Mouse (Mus musculus) kidney, adult 9 months (tissue): ENCODE measurements around the gene Nav3.
"Not testable (repeated sequence)": the region's sequence is repeated elsewhere in the genome, so short reads cannot be mapped to it uniquely, and the experiment has no call there.

Experiments
- DNase-seq: peaks from one replicate; pipeline ENCODE4 v3.0.0; 2022

The Nav3 gene

DNA sequence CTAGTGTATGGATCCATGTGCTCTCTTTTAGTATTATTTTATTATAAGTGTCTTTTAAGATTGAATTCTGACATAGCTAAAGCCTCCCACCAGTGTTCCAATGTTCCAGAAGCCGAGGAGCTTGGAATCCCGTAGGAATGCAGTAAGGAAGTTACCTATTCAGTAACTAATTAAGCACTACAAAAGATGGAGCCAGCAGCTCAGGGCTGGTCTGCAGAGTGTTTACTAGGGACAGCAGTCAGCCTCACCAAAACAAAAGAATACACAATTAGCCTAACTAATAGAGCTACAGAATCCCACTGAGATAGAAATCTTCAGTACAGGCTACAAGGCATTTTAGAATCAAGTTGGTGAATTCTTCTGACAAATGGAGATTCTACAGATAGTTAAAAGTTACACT lies 431.1 kb downstream of the Nav3 start:
- DNase-seq, result not testable (repeated sequence)

DNA sequence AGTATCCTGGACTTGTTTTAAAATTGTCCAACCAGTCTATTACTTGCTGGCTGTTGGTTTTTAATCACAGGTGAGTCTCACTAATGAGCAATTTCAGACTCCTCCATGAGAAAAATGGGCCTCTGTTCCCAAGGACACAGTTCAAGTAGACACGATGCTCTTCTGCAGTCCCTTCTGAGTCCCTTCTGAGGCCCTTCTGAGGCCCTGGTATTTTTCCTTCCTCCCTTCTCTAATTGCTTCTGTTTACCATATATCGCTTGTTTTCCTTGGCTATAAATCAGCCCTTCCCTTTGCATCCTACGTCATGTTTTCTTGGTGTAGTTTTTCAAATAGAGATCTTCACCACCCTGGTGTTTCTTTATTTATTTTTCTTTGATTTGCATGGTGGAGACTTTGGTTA lies 433.9 kb downstream of the Nav3 start:
- no peak for DNase-seq

- DNase-seq, result no peak
Measured at GRCm38 (mm10) chr10:110019266-110019866, 436.6 kb downstream of the Nav3 start.

- not testable (repeated sequence) for DNase-seq
Measured at GRCm38 (mm10) chr10:110001328-110001727, 454.7 kb downstream of the Nav3 start.

GRCm38 (mm10) chr10:110000755-110001247 lies 455.2 kb downstream of the Nav3 start:
- peak; percentile 44 for DNase-seq

DNA sequence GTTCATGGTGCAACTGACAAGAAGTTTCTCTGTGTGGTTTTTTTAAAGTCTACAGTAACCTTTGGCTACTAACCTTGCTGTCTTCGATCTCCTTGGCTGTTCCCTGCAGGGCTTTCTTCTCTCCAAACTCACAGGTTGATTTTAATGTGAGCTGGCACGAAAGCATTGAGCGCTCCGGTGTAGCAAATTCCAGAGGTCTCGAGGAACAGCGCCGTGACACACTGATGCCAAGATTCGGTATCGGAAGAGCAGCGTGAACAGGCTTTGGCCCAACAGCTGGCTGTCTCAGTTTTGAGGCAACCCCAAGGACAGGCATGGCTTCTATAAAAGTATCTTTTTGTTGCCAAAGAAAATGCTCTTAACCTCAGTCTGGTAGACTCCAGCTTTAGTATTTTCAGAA lies 456.1 kb downstream of the Nav3 start:
- no peak for DNase-seq

DNA sequence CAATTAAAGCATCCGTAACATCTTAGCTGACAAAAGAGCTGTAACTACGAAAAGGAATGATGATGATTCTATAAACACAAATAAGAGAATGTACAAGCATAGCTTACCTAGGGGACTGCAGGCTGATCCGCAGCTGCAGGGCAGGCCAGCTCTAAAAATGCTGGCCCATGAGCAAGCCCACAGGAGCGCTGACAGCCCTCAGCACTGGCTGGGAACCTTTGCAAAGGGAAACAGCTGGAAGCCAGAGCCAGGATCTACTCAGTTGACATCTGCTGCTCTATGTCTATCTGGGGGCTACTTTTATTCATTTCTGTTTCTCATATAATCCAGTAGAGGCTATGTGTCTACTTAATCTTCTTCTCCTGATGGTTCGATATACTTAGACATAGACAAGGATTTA lies 461.7 kb downstream of the Nav3 start:
- no peak for DNase-seq

- no peak for DNase-seq
Measured at GRCm38 (mm10) chr10:109985824-109986485, 470.0 kb downstream of the Nav3 start.

GRCm38 (mm10) chr10:109976351-109976750 lies 479.7 kb downstream of the Nav3 start:
- no peak for DNase-seq

DNA sequence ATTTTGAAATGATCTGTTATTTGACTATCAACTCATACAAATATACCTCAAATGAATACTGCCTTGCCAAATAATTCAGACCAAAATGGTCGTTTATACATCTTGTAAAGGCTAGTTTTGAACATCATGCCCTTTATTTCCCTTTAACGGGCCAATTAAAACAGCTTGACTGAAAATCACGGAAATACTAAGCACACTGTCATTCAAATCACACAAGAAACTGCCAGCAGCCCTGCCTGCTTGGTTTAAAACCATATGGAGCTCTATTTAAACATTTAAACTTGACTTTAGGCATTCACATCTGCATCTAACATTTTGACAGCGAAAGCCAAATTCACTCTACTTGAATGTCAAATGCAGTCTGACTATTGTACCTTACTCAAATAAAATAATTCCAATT lies 481.8 kb downstream of the Nav3 start:
- no peak for DNase-seq

DNA sequence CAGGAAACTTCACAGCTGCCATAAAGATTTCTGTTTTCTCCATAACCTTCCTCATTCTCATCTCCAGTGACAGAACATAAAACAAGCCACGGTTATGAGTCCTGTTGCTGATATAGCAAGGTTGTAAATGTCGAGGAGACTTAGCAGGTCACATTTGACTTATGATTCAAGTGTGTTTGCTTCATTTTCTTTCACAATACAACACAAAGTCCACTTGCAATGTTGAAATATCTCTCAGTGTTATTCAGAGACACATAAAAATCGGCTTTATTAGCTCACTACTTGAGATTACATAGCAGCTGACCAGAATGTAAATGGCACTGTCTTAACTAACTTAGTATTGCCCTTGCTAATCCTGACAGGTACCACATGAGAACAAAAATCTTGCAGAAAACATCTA lies 482.5 kb downstream of the Nav3 start:
- no peak for DNase-seq

GRCm38 (mm10) chr10:109950296-109950695 lies 505.7 kb downstream of the Nav3 start:
- DNase-seq, result no peak

- DNase-seq, result no peak
Measured at GRCm38 (mm10) chr10:109929319-109929622, 526.7 kb downstream of the Nav3 start.

- no peak for DNase-seq
Measured at GRCm38 (mm10) chr10:109928547-109929318, 527.3 kb downstream of the Nav3 start.

DNA sequence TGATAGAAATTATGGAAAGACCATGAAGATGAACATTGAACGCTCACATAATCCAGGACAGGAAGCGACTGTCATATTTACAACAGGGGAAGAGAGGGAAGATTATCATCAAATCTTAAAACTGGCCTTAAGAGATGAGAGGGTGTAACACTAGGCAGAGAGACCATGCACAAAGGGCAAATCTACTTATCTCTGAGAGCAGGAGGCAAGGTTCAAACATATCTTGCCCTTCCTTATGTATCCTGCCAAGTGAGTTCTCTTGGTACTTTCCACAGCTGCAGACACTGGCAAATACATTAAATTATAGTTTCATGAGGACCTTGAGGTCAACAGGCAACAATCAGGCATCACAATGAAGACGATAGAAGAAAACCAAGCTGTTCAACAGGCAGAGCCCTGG lies 529.9 kb downstream of the Nav3 start:
- DNase-seq, result no peak

GRCm38 (mm10) chr10:109924136-109924535 lies 531.9 kb downstream of the Nav3 start:
- DNase-seq, result no peak

- DNase-seq, result no peak
Measured at GRCm38 (mm10) chr10:109921368-109921767, 534.6 kb downstream of the Nav3 start.

DNA sequence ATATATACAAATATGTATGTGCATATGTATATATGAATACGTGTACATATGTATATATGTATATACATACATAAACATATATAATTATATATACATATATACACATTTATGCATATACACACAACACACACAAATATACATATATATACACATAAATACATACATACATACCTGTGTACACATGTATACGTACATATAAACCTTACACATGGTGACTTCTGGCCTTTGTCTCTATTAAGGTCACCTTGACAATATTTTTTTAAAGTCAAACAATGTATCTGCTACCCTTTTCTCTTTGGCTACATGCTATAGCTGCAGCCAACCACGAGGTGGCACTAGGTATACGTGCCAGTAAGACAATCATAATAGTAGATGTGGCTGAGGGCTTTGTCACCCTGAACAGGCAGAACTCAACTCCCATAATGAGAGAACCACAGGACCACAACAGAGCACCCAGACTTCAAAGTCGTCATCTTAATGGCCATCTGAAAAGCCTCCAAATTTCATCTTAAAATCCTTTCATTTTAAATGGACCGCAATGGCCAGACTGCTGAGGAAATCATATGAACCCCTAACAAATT lies 535.3 kb downstream of the Nav3 start:
- DNase-seq, result peak; percentile 64

DNA sequence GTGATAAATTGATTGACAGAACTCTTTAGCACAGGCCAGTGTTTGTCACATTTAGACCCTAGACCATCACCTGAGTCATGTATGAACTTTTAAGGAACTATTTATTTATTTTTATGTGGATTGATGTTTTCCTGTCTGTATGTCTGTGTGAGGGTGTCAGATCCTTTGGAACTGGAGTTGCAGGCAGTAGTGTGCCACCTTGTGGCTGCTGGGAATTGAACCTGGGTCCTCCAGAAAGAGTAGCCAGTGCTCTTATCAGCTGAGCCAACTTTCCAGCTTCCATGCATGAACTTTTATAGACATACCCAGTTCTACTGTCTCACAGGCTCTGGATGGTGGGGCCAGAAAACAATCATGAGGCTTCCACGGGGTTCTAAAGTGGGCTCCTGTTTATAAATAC lies 536.5 kb downstream of the Nav3 start:
- no peak for DNase-seq

GRCm38 (mm10) chr10:109907206-109907605 lies 548.8 kb downstream of the Nav3 start:
- DNase-seq, result no peak

GRCm38 (mm10) chr10:109906413-109906785 lies 549.6 kb downstream of the Nav3 start:
- DNase-seq, result no peak

DNA sequence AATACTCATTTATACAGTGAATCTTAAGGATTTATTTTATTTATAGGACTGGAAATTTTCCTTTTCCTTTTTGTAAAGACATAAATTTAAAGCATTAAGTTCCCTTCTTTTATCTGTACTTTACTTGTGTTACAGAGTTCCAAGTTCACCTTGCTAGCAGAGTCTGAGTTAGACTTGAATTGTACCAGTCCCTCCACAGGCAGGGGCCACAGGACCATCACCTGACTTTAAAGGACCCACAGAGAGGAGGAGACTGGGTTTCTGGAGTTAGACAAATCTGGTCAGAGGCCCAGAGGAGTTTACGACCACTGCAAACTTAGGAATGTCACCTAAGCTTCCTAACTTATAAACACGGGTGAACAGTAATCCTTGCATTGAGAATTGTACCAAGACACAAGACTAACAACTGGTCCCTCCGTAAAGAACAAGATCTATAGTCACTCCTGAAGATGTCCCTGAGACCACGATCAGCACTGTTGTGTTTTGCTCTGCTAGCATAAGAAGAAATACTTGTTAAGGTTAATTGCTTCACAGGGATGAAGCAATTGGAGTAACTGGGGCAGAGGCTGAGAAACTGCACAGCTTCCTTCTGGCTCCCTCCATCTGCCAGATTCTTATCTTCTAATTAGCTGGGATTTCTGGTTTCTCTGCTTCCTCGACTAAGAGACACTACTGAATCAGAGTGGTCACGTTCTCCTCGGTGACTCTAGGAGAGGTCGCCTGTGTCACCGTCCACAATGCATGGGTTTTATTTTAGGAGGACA lies 550.2 kb downstream of the Nav3 start:
- no peak for DNase-seq

GRCm38 (mm10) chr10:109904841-109905240 lies 551.2 kb downstream of the Nav3 start:
- DNase-seq, result no peak
